Mouse (Mus musculus): ENCODE measurements around the gene Eaf1. TPM values are rescaled to one million over a fixed set of nuclear protein-coding genes. Genes with fewer than 3 reads are reported as not detected.

The Eaf1 gene
- total RNA-seq, 2 experiments from 2014 or later, result 13.4 to 15.3 TPM

DNA sequence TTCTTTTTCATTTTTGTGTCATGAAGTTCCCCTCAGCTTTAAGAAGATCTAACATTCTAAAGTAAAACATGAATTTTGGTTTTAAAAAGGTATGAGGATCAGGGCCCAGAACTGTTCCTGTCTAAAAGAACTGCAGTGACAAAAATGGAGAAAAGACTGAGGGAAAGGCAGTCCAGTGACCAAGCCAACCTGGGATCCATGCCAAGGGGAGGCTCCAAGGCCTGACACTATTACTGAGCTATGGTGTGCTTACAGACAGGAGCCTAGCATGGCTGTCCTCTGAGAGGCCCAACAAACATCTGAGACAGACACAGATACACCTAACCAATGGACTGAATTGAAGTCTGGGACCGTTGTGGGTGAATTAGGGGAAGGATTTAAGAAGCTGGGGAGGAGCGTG is 15.7 kb downstream of the Eaf1 start:
- DNase-seq, result peak; percentile 51

DNA sequence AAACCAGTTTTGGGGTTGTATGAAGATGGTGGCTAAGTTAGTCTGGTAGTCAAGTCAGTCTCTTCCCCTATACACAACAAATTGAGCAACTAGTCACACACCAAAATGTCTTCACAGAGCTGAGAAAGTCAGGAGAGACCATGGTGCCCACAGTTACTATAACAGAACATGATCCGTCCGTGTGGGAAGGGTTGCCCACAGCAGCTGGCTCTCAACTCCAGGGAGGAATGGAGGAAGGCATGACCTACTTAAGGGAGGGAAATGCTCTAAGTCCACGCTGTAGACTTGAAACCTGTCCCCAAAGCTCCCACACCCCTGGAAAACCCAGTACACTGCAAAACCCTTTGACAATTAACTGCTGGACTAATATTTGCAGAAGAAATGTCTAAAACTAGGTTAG is 16.1 kb downstream of the Eaf1 start:
- DNase-seq, result no peak

GRCm38 (mm10) chr14:31515895-31516294 is 21.7 kb downstream of the Eaf1 start:
- no peak for DNase-seq

- DNase-seq, result peak in 1 of 2 experiments; percentile 43
Observed at GRCm38 (mm10) chr14:31519165-31519564, 25.0 kb downstream of the Eaf1 start.

DNA sequence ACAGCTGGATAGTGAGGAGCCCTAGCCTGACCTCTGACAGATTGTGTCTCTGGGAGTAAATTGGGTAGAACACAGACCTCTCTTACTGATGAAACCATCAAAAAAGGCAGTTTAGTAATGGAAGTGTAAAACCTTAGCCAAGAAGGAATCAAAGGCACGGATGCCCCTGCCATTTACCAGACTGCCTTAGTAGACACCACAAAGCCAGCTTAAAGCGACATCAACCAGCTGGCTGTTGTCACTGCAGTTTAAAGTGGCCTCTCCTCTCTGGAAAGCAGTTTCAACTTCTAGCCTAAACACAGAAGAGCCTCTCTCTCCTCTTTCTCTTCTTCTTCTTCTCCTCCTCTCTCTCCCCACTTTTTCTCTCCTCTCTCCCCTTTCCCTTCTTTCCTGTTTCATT is 27.1 kb downstream of the Eaf1 start:
- no peak for DNase-seq

DNA sequence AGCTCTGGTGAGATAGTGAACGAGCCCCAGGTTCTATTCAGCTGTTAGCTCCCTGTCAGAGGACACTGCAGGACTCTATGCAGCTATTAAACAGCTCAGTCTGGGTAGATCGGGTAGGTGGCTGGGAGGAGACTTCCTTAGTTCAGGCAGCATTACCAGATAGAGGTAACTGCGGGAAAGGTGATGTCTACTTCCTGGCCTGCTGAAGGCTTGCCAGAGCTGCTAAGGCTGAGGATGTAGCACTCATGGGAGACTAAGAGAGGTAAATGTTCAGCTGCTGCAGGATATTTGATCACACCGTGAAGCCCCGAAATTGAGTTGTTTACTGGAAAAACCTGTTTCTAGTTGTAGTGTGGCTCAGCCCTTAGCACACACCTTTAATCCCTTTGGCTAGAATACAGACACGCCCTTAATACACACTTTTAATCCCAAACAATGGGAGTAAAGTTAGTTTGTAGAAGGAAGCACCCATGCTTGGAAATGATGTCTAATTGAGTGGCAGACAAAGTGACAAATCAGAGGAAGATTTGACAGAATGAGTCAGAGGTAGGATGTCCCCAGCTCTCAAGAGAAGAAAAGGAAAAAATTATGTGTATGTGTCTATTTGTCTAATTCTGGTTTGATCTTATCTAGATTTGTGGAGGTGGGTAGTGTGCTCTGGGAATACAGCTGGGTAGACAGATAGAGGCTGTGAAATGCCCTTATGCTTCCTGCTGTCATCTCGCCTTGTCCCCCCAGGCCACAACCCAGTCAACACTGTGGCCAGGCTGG is 31.0 kb downstream of the Eaf1 start:
- DNase-seq, result no peak

DNA sequence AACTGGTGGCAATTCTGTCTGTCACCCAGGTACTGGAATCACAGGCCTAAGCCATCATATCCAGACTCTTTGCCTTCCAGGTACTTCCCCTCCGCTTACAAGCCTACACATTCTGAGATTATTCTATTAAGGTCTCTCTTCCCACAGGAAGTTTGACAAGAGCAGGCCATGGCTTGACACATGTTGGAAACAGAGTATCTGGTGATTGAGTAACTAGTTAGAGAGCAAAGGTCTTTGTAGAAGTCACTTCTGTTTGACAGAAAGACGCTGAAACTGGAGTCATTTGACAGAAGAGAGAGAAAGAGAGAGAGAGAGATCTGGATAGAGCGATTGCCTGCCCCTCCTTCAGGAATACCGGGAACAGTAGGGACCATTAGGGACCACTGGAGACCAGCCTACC is 36.6 kb downstream of the Eaf1 start:
- DNase-seq, result no peak

DNA sequence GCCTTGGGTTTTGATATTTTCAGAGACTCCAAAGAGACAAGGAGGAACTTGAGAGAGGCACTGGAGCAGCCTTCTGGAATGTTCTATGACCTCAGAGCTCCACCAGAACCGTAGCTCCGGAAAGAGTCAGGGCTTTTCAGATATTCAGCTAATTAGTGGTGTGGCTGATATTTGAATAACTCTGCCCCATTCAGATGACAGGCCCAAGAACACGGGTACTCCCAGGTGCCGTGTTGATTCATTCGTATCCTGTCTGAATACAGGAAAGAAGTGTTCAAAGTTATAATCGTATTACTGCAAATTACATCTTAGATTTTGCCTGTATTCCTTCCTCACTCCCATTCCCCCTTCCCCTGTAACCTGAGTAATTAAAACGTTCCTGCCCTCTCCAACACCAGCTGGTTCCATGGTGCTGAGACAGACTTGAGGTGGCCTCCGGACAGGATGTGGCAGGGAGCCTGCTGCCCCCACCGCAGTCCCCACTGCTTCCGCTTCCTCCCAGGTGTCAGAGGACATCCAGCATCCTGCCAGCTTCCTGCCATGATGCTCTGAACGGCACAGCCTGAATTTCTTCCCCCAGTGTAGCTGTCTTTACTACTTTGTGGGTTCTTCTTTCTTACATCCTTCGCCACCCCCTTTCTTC is 37.4 kb downstream of the Eaf1 start:
- peak in 1 of 2 experiments; percentile 55 for DNase-seq

DNA sequence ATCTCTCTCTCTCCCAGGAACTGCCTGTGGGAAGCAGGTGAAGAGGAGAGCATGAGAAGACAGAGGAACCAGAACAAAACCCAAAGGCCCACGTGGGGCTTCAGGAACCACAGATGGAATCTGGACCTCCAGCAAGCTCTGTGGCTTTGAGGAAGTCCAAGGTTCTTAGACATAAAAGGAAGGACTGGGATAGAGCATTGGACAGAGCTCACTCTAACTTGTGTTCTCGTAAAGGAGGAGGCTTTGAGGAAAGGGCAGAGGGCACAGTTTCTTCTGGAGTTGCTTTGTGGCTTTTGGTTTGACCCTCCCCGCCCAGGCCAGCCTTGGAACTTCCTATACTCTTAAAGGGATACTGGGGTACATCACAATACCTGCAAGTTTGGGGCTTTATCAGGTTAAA is 38.5 kb downstream of the Eaf1 start:
- DNase-seq, result no peak

DNA sequence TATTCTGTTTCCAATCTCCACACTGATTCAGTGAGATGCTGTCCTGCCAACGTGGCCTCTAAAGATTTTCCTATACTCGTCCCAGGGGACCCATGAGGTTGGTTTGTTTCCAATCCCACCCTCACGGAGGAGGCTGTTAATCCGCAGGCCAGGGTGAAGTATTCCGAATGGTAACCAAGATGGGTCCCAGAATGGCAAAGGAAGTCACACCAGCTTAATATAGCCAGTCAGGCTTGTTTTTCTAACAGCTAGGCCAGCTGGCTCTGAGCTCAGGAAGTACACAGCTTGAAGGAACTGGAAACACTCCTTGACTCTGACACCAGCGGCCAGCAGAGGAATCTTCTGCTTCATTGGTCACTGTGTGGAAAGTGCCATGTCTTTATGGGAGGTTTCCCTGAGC is 43.1 kb downstream of the Eaf1 start:
- DNase-seq, result peak; percentile 29 to 53

- no peak for DNase-seq
Observed at GRCm38 (mm10) chr14:31543885-31544442, 49.8 kb downstream of the Eaf1 start.

- DNase-seq, result no peak
Observed at GRCm38 (mm10) chr14:31555021-31555420, 60.8 kb downstream of the Eaf1 start.

DNA sequence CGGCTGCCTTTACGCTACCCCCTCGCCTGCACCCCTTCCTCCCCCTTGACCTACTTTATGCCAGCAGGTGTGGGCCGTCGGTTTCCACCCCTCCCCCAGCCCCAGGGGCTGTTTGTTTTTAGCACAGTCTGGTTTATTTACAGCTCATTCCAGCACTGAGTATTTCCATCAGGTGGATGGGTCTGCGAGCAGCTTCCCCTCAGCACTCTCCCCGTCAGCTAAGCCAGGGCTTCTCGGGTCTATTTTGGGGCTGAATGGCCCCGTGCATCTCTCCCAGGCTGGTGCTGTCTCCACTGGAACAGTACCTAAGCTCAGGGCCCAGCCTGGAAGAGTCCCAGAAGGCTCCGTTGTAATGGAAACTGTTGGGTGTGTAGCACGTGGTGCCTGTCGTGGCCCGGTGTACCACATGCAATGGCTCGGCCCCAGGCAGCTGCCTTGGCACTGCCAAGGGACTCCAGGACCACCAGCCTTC is 61.8 kb downstream of the Eaf1 start:
- DNase-seq, result peak in 1 of 2 experiments; percentile 48

GRCm38 (mm10) chr14:31556526-31557260 is 62.5 kb downstream of the Eaf1 start:
- no peak for DNase-seq

- DNase-seq, result no peak
Observed at GRCm38 (mm10) chr14:31557273-31557672, 63.1 kb downstream of the Eaf1 start.

GRCm38 (mm10) chr14:31557784-31558183 is 63.6 kb downstream of the Eaf1 start:
- no peak for DNase-seq

GRCm38 (mm10) chr14:31559216-31559615 is 65.0 kb downstream of the Eaf1 start:
- no peak for DNase-seq

Other genes with a start within 250 kb of the Eaf1 start
- 1 to 10 TPM; 4.2 to 5.1 TPM for gene Phf7, start 243.1 kb upstream of the Eaf1 start, total RNA-seq (2021)
- gene Bap1, start 242.9 kb upstream of the Eaf1 start, total RNA-seq (2021), result 10 to 100 TPM; 42.4 to 45.3 TPM
- under 1 TPM; 0.02 to 0.23 TPM for gene Dnah1, start 170.5 kb upstream of the Eaf1 start, total RNA-seq (2021)
- gene Capn7, start 157.8 kb upstream of the Eaf1 start, total RNA-seq (2021), result 10 to 100 TPM; 32.4 to 33.2 TPM
- gene Sh3bp5, start 58.3 kb upstream of the Eaf1 start, total RNA-seq (2021), result 10 to 100 TPM; 60.0 to 60.9 TPM
- 10 to 100 TPM in 1 of 2 experiments, 1 to 10 TPM in 1; 9.1 to 10.6 TPM for gene Mettl6, start 641 bp downstream of the Eaf1 start, total RNA-seq (2021)
- gene Colq, start 96.9 kb downstream of the Eaf1 start, total RNA-seq (2021), result 10 to 100 TPM in 1 of 2 experiments, 1 to 10 TPM in 1; 7.7 to 12.5 TPM
- 1 to 10 TPM in 1 of 2 experiments, not detected in 1; 2.1 TPM for gene Gm49387, start 146.5 kb downstream of the Eaf1 start, total RNA-seq (2021)
- 10 to 100 TPM in 1 of 2 experiments, 1 to 10 TPM in 1; 7.8 to 13.2 TPM for gene Btd, start 146.6 kb downstream of the Eaf1 start, total RNA-seq (2021)
- 10 to 100 TPM; 10.9 to 11.5 TPM for gene Hacl1, start 146.9 kb downstream of the Eaf1 start, total RNA-seq (2021)